In the genomic region with DNA sequence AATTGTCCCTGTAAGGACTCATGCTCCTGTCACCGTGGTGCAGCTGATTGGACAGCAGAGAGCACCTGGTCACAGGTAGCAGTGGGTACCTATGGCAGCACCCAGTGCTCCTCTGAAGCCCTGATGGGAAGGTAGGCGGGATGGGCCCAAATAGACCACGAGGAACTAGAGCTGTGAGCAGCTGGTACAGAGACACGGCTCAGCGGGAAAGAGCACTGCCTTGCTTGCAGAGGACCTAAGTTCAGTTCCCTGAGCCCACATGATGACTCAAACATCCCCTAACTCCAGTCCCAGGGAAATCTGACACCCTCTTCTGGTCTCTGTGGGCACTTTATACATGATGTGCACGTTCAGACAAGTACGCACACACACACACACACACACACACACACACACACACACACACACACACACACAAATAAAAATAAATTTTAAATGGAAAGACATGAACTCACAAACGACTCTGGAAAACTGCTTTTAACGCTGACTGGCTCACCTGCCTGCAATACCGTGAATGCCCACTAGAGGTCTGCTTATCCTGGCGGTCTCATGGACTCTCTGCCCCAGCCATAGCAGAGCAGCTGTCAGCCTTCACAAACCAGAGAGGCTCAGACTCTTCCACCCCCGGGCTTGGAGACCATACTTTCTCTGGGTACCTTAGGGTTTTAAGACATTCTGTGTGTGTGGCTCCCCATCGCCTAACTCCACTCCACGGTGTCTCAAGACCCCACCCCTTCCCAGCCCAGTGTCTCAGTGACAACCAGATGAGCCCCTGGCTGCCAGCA, we compare ENCODE assay signal across 8 mouse cellular contexts. TPM values are rescaled to one million over a fixed set of nuclear protein-coding genes. Genes with fewer than 3 reads are reported as not detected.
A peak's percentile ranks its signal among the peaks of the same experiment; 100 is the strongest.
DNase-seq lines count a peak whose midpoint lies in the region; ATAC-seq and TF ChIP-seq lines count a peak whose summit lies in the region.

No protein-coding gene starts in this region.

- H3K36me3 ChIP-seq in ES-Bruce4 (ENCODE audit: control insufficient read depth, insufficient read depth, low read length, poor library complexity, severe bottlenecking) = no peaks in the 10 kb centered on the region
- H3K36me3 ChIP-seq in forebrain, embryonic 10.5 days (replicated peaks) = no peaks in the 10 kb centered on the region
- H3K36me3 ChIP-seq in heart, postnatal 0 days (replicated peaks; ENCODE audit: control insufficient read depth, insufficient read depth, low read length) = no peaks in the 10 kb centered on the region
- H3K36me3 ChIP-seq in lung, postnatal 0 days (ENCODE audit: insufficient read depth, low read length) = no peaks in the 10 kb centered on the region

- H3K4me2 ChIP-seq in heart, postnatal 0 days (ENCODE audit: low read depth, low read length) = no peak overlapping the region
- H3K4me2 ChIP-seq in lung, postnatal 0 days (replicated peaks; ENCODE audit: low read depth, low read length) = no peak overlapping the region

- no peaks in the 10 kb centered on the region for H3K27me3 ChIP-seq in ES-Bruce4 (ENCODE audit: control insufficient read depth, insufficient read depth, low read length, poor library complexity, severe bottlenecking)
- peaks cover 13% of the 10 kb centered on the region for H3K27me3 ChIP-seq in forebrain, embryonic 10.5 days (ENCODE audit: poor library complexity, severe bottlenecking)
- H3K27me3 ChIP-seq in heart, postnatal 0 days (ENCODE audit: control insufficient read depth, insufficient read depth, low read length) = no peaks in the 10 kb centered on the region
- no peaks in the 10 kb centered on the region for H3K27me3 ChIP-seq in lung, postnatal 0 days (replicated peaks; ENCODE audit: insufficient read depth, low read length)

- peaks cover 6% of the 10 kb centered on the region for H3K4me1 ChIP-seq in ES-Bruce4 (ENCODE audit: control insufficient read depth, insufficient read depth, low read length)
- H3K4me1 ChIP-seq in forebrain, embryonic 10.5 days = peaks cover 29% of the 10 kb centered on the region
- peaks cover 19% of the 10 kb centered on the region for H3K4me1 ChIP-seq in heart, postnatal 0 days (ENCODE audit: control insufficient read depth, insufficient read depth)
- peaks cover 17% of the 10 kb centered on the region; the same call in 1 of the 2 replicates for H3K4me1 ChIP-seq in lung, postnatal 0 days (ENCODE audit: insufficient read depth, low read depth, low read length)

- peak; percentile 56 for ATAC-seq in heart, postnatal 0 days (ENCODE audit: insufficient read depth, low read depth)
- peak; percentile 49 for ATAC-seq in lung, postnatal 0 days

- no peak for TF ChIP-seq POLR2A in ES-Bruce4 (IDR thresholded peaks at IDR 0.05; ENCODE audit: insufficient read depth, low read length)
- no peak for TF ChIP-seq POLR2A in brain, embryonic 14.5 days (IDR thresholded peaks at IDR 0.05; ENCODE audit: borderline replicate concordance, extremely low read depth, insufficient read depth, insufficient read length, poor library complexity, severe bottlenecking)

- DNase-seq in brain, embryonic 14.5 days (ENCODE audit: low read depth) = peak; percentile 85
- DNase-seq in forebrain, embryonic 10.5 days (ENCODE audit: extremely low spot score, low spot score) = peak; percentile 80
- DNase-seq in heart, postnatal 0 days (ENCODE audit: low spot score) = peak; percentile 71
- DNase-seq in layer of hippocampus, adult 2 months (ENCODE audit: low spot score in 2 of 2) = peak; percentile 55 to 83
- DNase-seq in lung, postnatal 0 days (ENCODE audit: low spot score) = peak; percentile 84
- peak; percentile 72 for DNase-seq in retina, adult 2 months (ENCODE audit: low read depth, low spot score)
- DNase-seq in thymus, postnatal 14 days = peak; percentile 80

- no peak overlapping the region for H3K4me3 ChIP-seq in ES-Bruce4 (ENCODE audit: low read depth, low read length)
- H3K4me3 ChIP-seq in forebrain, embryonic 10.5 days = no peak overlapping the region
- H3K4me3 ChIP-seq in heart, postnatal 0 days (ENCODE audit: low read depth, low read length) = no peak overlapping the region
- no peak overlapping the region for H3K4me3 ChIP-seq in layer of hippocampus, adult 2 months
- H3K4me3 ChIP-seq in lung, postnatal 0 days (ENCODE audit: low read depth, low read length) = no peak overlapping the region

- H3K9me3 ChIP-seq in ES-Bruce4 (replicated peaks; ENCODE audit: control insufficient read depth, insufficient read depth, low read length, poor library complexity, severe bottlenecking) = no peaks in the 10 kb centered on the region
- H3K9me3 ChIP-seq in forebrain, embryonic 10.5 days = no peaks in the 10 kb centered on the region
- H3K9me3 ChIP-seq in heart, postnatal 0 days (replicated peaks; ENCODE audit: control insufficient read depth, low read length) = no peaks in the 10 kb centered on the region
- no peaks in the 10 kb centered on the region for H3K9me3 ChIP-seq in lung, postnatal 0 days (ENCODE audit: low read length)

- no peak overlapping the region for H3K9ac ChIP-seq in ES-Bruce4 (ENCODE audit: low read depth, poor library complexity, severe bottlenecking)
- H3K9ac ChIP-seq in heart, postnatal 0 days (replicated peaks; ENCODE audit: low read depth, low read length) = no peak overlapping the region
- no peak overlapping the region for H3K9ac ChIP-seq in lung, postnatal 0 days (replicated peaks; ENCODE audit: low read depth)

- WGBS in forebrain, embryonic 10.5 days = 24% methylated on average over 14 of the region's 14 CpGs
- 27% methylated on average over 14 of the region's 14 CpGs for WGBS in heart, postnatal 0 days
- 14% methylated on average over 13 of the region's 14 CpGs for WGBS in lung, postnatal 0 days

- TF ChIP-seq CTCF in ES-Bruce4 (IDR thresholded peaks at IDR 0.05; ENCODE audit: low read depth, low read length) = peak; percentile 79
- peak; percentile 93 for TF ChIP-seq CTCF in brain, embryonic 14.5 days (IDR thresholded peaks at IDR 0.05; ENCODE audit: borderline replicate concordance, extremely low read depth, insufficient read depth, insufficient read length)
- peak; percentile 85 for TF ChIP-seq CTCF in heart, postnatal 0 days (IDR thresholded peaks at IDR 0.05; ENCODE audit: low read depth)
- TF ChIP-seq CTCF in layer of hippocampus, adult 2 months (conservative IDR thresholded peaks at IDR 0.05) = peak; percentile 79
- peak; percentile 94 for TF ChIP-seq CTCF in lung, postnatal 0 days (IDR thresholded peaks at IDR 0.05)

- peak overlapping the region; percentile 59 for H3K27ac ChIP-seq in ES-Bruce4 (ENCODE audit: insufficient read depth, low read length)
- 0 out of 2 replicates have a peak overlapping the region, but pooled peaks have one; percentile 9 for H3K27ac ChIP-seq in forebrain, embryonic 10.5 days
- H3K27ac ChIP-seq in heart, postnatal 0 days (ENCODE audit: low read depth) = peak overlapping the region; percentile 56
- H3K27ac ChIP-seq in layer of hippocampus, adult 2 months = peak overlapping the region; percentile 23; the same call in 1 of the 2 replicates
- H3K27ac ChIP-seq in lung, postnatal 0 days (ENCODE audit: low read length) = peak overlapping the region; percentile 88

- TF ChIP-seq EP300 in ES-Bruce4 (IDR thresholded peaks at IDR 0.05; ENCODE audit: insufficient read depth, low read depth, low read length) = no peak
- no peak for TF ChIP-seq EP300 in heart, postnatal 0 days (IDR thresholded peaks at IDR 0.05; ENCODE audit: low read depth)
- no peak for TF ChIP-seq EP300 in lung, postnatal 0 days (IDR thresholded peaks at IDR 0.05)

RNA-seq across cellular contexts. Expression of gene Ptges, which starts 1.6 kb away (rescaled TPM):
- polyA plus RNA-seq in ES-Bruce4 (2011; ENCODE audit: insufficient read depth, insufficient read length, low read depth, missing spikeins) = 8.7 and 9.4 TPM in 2 replicates
- polyA plus RNA-seq in brain, embryonic 14.5 days (2012; rRNA removed) = 3.8 and 4.7 TPM in 2 replicates
- 5.1 and 7.3 TPM in 2 replicates for polyA plus RNA-seq in forebrain, embryonic 10.5 days (2016; fragmentation: Nextera tagmentation; extraction: Ambion mirVana)
- total RNA-seq in heart, postnatal 0 days (2014; rRNA removed; ENCODE audit: low replicate concordance) = 1.1 and 1.5 TPM in 2 replicates
- polyA plus RNA-seq in heart, postnatal 0 days (2015; fragmentation: Nextera tagmentation; extraction: Ambion mirVana) = 1.2 and 1.4 TPM in 2 replicates
- total RNA-seq in layer of hippocampus, adult 2 months (2021) = 1 to 10 TPM; 4.2 to 4.5 TPM
- 20.0 and 29.8 TPM in 2 replicates for polyA plus RNA-seq in lung, postnatal 0 days (2015; fragmentation: Nextera tagmentation; extraction: Ambion mirVana)

RNA-seq across cellular contexts. Expression of gene Tor1b, which starts 24.7 kb away (rescaled TPM):
- 21.7 and 22.3 TPM in 2 replicates for polyA plus RNA-seq in ES-Bruce4 (2011; ENCODE audit: insufficient read depth, insufficient read length, low read depth, missing spikeins)
- 32.0 and 37.6 TPM in 2 replicates for polyA plus RNA-seq in brain, embryonic 14.5 days (2012; rRNA removed)
- polyA plus RNA-seq in forebrain, embryonic 10.5 days (2016; fragmentation: Nextera tagmentation; extraction: Ambion mirVana) = 23.6 and 24.2 TPM in 2 replicates
- 39.8 and 45.4 TPM in 2 replicates for total RNA-seq in heart, postnatal 0 days (2014; rRNA removed; ENCODE audit: low replicate concordance)
- 19.0 and 20.4 TPM in 2 replicates for polyA plus RNA-seq in heart, postnatal 0 days (2015; fragmentation: Nextera tagmentation; extraction: Ambion mirVana)
- total RNA-seq in layer of hippocampus, adult 2 months (2021) = 10 to 100 TPM; 36.7 to 40.0 TPM
- 23.3 and 24.6 TPM in 2 replicates for polyA plus RNA-seq in lung, postnatal 0 days (2015; fragmentation: Nextera tagmentation; extraction: Ambion mirVana)

RNA-seq across cellular contexts. Expression of gene Tor1a, which starts 39.7 kb away (rescaled TPM):
- polyA plus RNA-seq in ES-Bruce4 (2011; ENCODE audit: insufficient read depth, insufficient read length, low read depth, missing spikeins) = 27.5 and 31.0 TPM in 2 replicates
- 66.9 and 79.1 TPM in 2 replicates for polyA plus RNA-seq in brain, embryonic 14.5 days (2012; rRNA removed)
- polyA plus RNA-seq in forebrain, embryonic 10.5 days (2016; fragmentation: Nextera tagmentation; extraction: Ambion mirVana) = 84.9 and 89.6 TPM in 2 replicates
- total RNA-seq in heart, postnatal 0 days (2014; rRNA removed; ENCODE audit: low replicate concordance) = 27.1 and 43.9 TPM in 2 replicates
- 32.7 and 35.0 TPM in 2 replicates for polyA plus RNA-seq in heart, postnatal 0 days (2015; fragmentation: Nextera tagmentation; extraction: Ambion mirVana)
- 10 to 100 TPM; 52.4 to 56.7 TPM for total RNA-seq in layer of hippocampus, adult 2 months (2021)
- polyA plus RNA-seq in lung, postnatal 0 days (2015; fragmentation: Nextera tagmentation; extraction: Ambion mirVana) = 54.6 and 57.5 TPM in 2 replicates

RNA-seq across cellular contexts. Expression of gene BC005624, which starts 54.0 kb away (rescaled TPM):
- 30.9 and 43.6 TPM in 2 replicates for polyA plus RNA-seq in ES-Bruce4 (2011; ENCODE audit: insufficient read depth, insufficient read length, low read depth, missing spikeins)
- 69.0 and 72.0 TPM in 2 replicates for polyA plus RNA-seq in brain, embryonic 14.5 days (2012; rRNA removed)
- 61.9 and 62.0 TPM in 2 replicates for polyA plus RNA-seq in forebrain, embryonic 10.5 days (2016; fragmentation: Nextera tagmentation; extraction: Ambion mirVana)
- 7.6 and 13.8 TPM in 2 replicates for total RNA-seq in heart, postnatal 0 days (2014; rRNA removed; ENCODE audit: low replicate concordance)
- 21.1 and 23.7 TPM in 2 replicates for polyA plus RNA-seq in heart, postnatal 0 days (2015; fragmentation: Nextera tagmentation; extraction: Ambion mirVana)
- total RNA-seq in layer of hippocampus, adult 2 months (2021) = 10 to 100 TPM; 66.8 to 68.5 TPM
- 41.0 and 43.6 TPM in 2 replicates for polyA plus RNA-seq in lung, postnatal 0 days (2015; fragmentation: Nextera tagmentation; extraction: Ambion mirVana)

RNA-seq across cellular contexts. Expression of gene Usp20, which starts 54.0 kb away (rescaled TPM):
- polyA plus RNA-seq in ES-Bruce4 (2011; ENCODE audit: insufficient read depth, insufficient read length, low read depth, missing spikeins) = 7.2 and 10.5 TPM in 2 replicates
- 41.8 and 42.5 TPM in 2 replicates for polyA plus RNA-seq in brain, embryonic 14.5 days (2012; rRNA removed)
- 18.0 and 18.1 TPM in 2 replicates for polyA plus RNA-seq in forebrain, embryonic 10.5 days (2016; fragmentation: Nextera tagmentation; extraction: Ambion mirVana)
- 78.4 and 81.7 TPM in 2 replicates for total RNA-seq in heart, postnatal 0 days (2014; rRNA removed; ENCODE audit: low replicate concordance)
- polyA plus RNA-seq in heart, postnatal 0 days (2015; fragmentation: Nextera tagmentation; extraction: Ambion mirVana) = 27.6 and 31.2 TPM in 2 replicates
- total RNA-seq in layer of hippocampus, adult 2 months (2021) = 10 to 100 TPM; 83.9 to 87.1 TPM
- polyA plus RNA-seq in lung, postnatal 0 days (2015; fragmentation: Nextera tagmentation; extraction: Ambion mirVana) = 8.4 and 9.6 TPM in 2 replicates

Comparison
In these comparisons a context has a peak if more than half of its experiments do, and no peak if none do; other contexts are left out.
1. H3K27ac ChIP-seq: peak in every context shown above with its lines; median percentile 88 in lung, postnatal 0 days; 59 in ES-Bruce4; 56 in heart, postnatal 0 days; 23 in layer of hippocampus, adult 2 months; 9 in forebrain, embryonic 10.5 days.